ENCODE assay signal across 8 mouse cellular contexts in the genomic region with DNA sequence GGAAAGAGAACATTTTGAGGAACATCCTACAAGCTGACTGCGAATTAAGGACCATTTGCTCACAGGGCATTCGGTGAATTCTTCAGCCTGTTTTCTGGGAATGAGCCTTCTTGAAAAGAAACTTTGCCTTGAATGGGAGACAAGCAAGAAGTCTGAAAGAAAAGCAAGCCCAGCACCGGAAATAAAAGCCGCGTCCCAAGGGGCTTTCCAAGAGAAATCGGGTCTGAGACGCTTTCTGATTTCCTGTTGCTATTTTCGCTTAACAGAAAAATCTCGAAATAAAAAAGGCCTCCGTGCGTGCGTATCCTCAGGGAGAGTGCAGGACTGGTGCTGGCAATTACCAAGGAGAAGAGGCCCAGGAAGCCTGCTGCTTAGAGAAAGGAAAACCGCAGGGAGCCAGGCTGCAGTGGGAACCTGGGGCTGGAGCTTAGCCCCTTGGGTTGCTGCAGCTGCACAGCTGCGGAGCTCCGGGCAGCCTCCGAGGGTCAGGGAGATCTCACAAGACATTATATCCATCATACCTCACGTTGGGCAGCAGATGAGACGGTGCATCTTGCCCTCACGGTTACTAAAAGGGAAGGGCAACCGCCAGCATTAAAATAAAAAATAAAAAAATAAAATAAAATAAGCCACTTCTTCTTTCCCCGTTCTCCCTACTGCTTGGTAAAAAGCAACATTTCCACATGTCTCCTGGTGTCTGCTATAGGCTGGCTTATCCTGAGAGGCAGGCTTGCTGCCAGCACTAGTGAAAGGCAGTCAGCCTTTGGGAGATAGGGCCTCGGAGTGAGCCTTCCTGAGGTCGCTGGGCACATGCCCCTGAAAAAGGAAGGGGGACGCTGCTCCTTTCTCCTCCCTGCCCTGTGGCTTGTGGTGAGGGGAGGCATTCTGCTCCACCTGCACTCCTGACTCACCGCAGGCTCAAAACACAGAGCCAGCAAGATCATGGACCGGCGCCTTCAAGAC. TPM values are rescaled to one million over a fixed set of nuclear protein-coding genes. Genes with fewer than 3 reads are reported as not detected.
DNase-seq lines count a peak whose midpoint lies in the region; ATAC-seq and TF ChIP-seq lines count a peak whose summit lies in the region.

No protein-coding gene starts in this region.

- WGBS in forebrain, embryonic 10.5 days: 20% methylated on average over 27 of the region's 27 CpGs
- WGBS in forebrain, postnatal 0 days: 25% methylated on average over 27 of the region's 27 CpGs
- 22% methylated on average over 27 of the region's 27 CpGs for WGBS in embryonic facial prominence, embryonic 11.5 days
- 20% methylated on average over 27 of the region's 27 CpGs for WGBS in hindbrain, embryonic 12.5 days
- WGBS in midbrain, embryonic 11.5 days: 22% methylated on average over 27 of the region's 27 CpGs

- TF ChIP-seq CTCF in forebrain, postnatal 0 days (IDR thresholded peaks at IDR 0.05; ENCODE audit: low read depth): no peak

- H3K9ac ChIP-seq in forebrain, postnatal 0 days: no peak overlapping the region
- no peak overlapping the region; the same call in 1 of the 2 replicates for H3K9ac ChIP-seq in embryonic facial prominence, embryonic 11.5 days (replicated peaks; ENCODE audit: low read length)
- 0 out of 2 replicates have a peak overlapping the region, but pooled peaks have one; percentile 20 for H3K9ac ChIP-seq in hindbrain, embryonic 12.5 days
- H3K9ac ChIP-seq in midbrain, embryonic 11.5 days (ENCODE audit: low read length): peak overlapping the region; percentile 13; the same call in 1 of the 2 replicates

- peaks cover 6% of the 10 kb centered on the region for H3K9me3 ChIP-seq in forebrain, embryonic 10.5 days
- no peaks in the 10 kb centered on the region for H3K9me3 ChIP-seq in forebrain, postnatal 0 days (ENCODE audit: low read length)
- H3K9me3 ChIP-seq in embryonic facial prominence, embryonic 11.5 days (replicated peaks; ENCODE audit: control insufficient read depth, low read length): no peaks in the 10 kb centered on the region
- H3K9me3 ChIP-seq in hindbrain, embryonic 12.5 days (replicated peaks): peaks cover 4% of the 10 kb centered on the region; the same call in 1 of the 2 replicates
- no peaks in the 10 kb centered on the region for H3K9me3 ChIP-seq in midbrain, embryonic 11.5 days (ENCODE audit: control insufficient read depth, low read length)

- peak overlapping the region; percentile 36 for H3K4me3 ChIP-seq in forebrain, embryonic 10.5 days
- H3K4me3 ChIP-seq in forebrain, postnatal 0 days (ENCODE audit: low read depth, low read length): no peak overlapping the region
- H3K4me3 ChIP-seq in embryonic facial prominence, embryonic 11.5 days (ENCODE audit: low read depth, low read length): no peak overlapping the region
- no peak overlapping the region for H3K4me3 ChIP-seq in hindbrain, embryonic 12.5 days
- H3K4me3 ChIP-seq in midbrain, embryonic 11.5 days (ENCODE audit: low read depth, low read length): no peak overlapping the region

- DNase-seq in forebrain, embryonic 10.5 days (ENCODE audit: extremely low spot score, low spot score): no peak
- DNase-seq in forebrain, postnatal 0 days: no peak
- peak; percentile 24 for DNase-seq in embryonic facial prominence, embryonic 11.5 days (ENCODE audit: low spot score)
- DNase-seq in midbrain, embryonic 11.5 days (ENCODE audit: low spot score, missing footprints): peak; percentile 90
- DNase-seq in thymus, postnatal 25 days: no peak
- DNase-seq in testis, postnatal 14 days (ENCODE audit: low spot score): no peak
- no peak for DNase-seq in testis, postnatal 10 days (ENCODE audit: low spot score)

- H3K27me3 ChIP-seq in forebrain, embryonic 10.5 days (ENCODE audit: poor library complexity, severe bottlenecking): peaks cover 61% of the 10 kb centered on the region
- H3K27me3 ChIP-seq in forebrain, postnatal 0 days (ENCODE audit: insufficient read depth, low read length): no peaks in the 10 kb centered on the region
- H3K27me3 ChIP-seq in embryonic facial prominence, embryonic 11.5 days (ENCODE audit: control insufficient read depth, insufficient read depth, low read length): peaks cover 16% of the 10 kb centered on the region
- H3K27me3 ChIP-seq in hindbrain, embryonic 12.5 days: peaks cover 14% of the 10 kb centered on the region
- peaks cover 14% of the 10 kb centered on the region; the same call in 1 of the 2 replicates for H3K27me3 ChIP-seq in midbrain, embryonic 11.5 days (ENCODE audit: control insufficient read depth, insufficient read depth, low read length)

- no peak overlapping the region for H3K4me2 ChIP-seq in forebrain, postnatal 0 days (ENCODE audit: low read depth)
- peak overlapping the region; percentile 25; the same call in 1 of the 2 replicates for H3K4me2 ChIP-seq in embryonic facial prominence, embryonic 11.5 days (ENCODE audit: low read depth, low read length)
- peak overlapping the region; percentile 38 for H3K4me2 ChIP-seq in hindbrain, embryonic 12.5 days (replicated peaks)
- peak overlapping the region; percentile 27 for H3K4me2 ChIP-seq in midbrain, embryonic 11.5 days

- no peak for ATAC-seq in forebrain, postnatal 0 days
- no peak for ATAC-seq in embryonic facial prominence, embryonic 11.5 days (replicated peaks; ENCODE audit: insufficient number of reproducible peaks, low FRiP score, low TSS enrichment, low read depth)
- ATAC-seq in hindbrain, embryonic 12.5 days (ENCODE audit: low FRiP score): no peak
- ATAC-seq in midbrain, embryonic 11.5 days (ENCODE audit: low FRiP score): no peak

- peaks cover 29% of the 10 kb centered on the region for H3K4me1 ChIP-seq in forebrain, embryonic 10.5 days
- no peaks in the 10 kb centered on the region for H3K4me1 ChIP-seq in forebrain, postnatal 0 days (ENCODE audit: insufficient read depth)
- no peaks in the 10 kb centered on the region for H3K4me1 ChIP-seq in embryonic facial prominence, embryonic 11.5 days (ENCODE audit: control insufficient read depth, insufficient read depth, low read length)
- peaks cover 8% of the 10 kb centered on the region for H3K4me1 ChIP-seq in hindbrain, embryonic 12.5 days
- H3K4me1 ChIP-seq in midbrain, embryonic 11.5 days (ENCODE audit: control insufficient read depth, insufficient read depth, low read length): peaks cover 4% of the 10 kb centered on the region; the same call in 1 of the 2 replicates

- no peaks in the 10 kb centered on the region for H3K36me3 ChIP-seq in forebrain, embryonic 10.5 days (replicated peaks)
- H3K36me3 ChIP-seq in forebrain, postnatal 0 days (ENCODE audit: insufficient read depth): no peaks in the 10 kb centered on the region
- H3K36me3 ChIP-seq in embryonic facial prominence, embryonic 11.5 days (replicated peaks; ENCODE audit: control insufficient read depth, insufficient read depth, low read depth, low read length): no peaks in the 10 kb centered on the region
- H3K36me3 ChIP-seq in hindbrain, embryonic 12.5 days: no peaks in the 10 kb centered on the region
- no peaks in the 10 kb centered on the region for H3K36me3 ChIP-seq in midbrain, embryonic 11.5 days (ENCODE audit: control insufficient read depth, insufficient read depth, low read length)

- no peak overlapping the region for H3K27ac ChIP-seq in forebrain, embryonic 10.5 days
- no peak overlapping the region for H3K27ac ChIP-seq in forebrain, postnatal 0 days (ENCODE audit: low read depth, low read length)
- H3K27ac ChIP-seq in embryonic facial prominence, embryonic 11.5 days (replicated peaks; ENCODE audit: low read depth, low read length): no peak overlapping the region
- H3K27ac ChIP-seq in hindbrain, embryonic 12.5 days: 0 out of 2 replicates have a peak overlapping the region, but pooled peaks have one; percentile 30
- no peak overlapping the region for H3K27ac ChIP-seq in midbrain, embryonic 11.5 days (ENCODE audit: low read depth, low read length)

RNA-seq across cellular contexts. Expression of a gene that starts 35.5 kb away (rescaled TPM):
- polyA plus RNA-seq in forebrain, embryonic 10.5 days (2016; fragmentation: Nextera tagmentation; extraction: Ambion mirVana): 1.5 and 1.6 TPM in 2 replicates
- total RNA-seq in forebrain, postnatal 0 days (2014; rRNA removed): 34.7 and 36.0 TPM in 2 replicates
- polyA plus RNA-seq in forebrain, postnatal 0 days (2015; fragmentation: Nextera tagmentation; extraction: Ambion mirVana): 5.6 and 7.5 TPM in 2 replicates
- polyA plus RNA-seq in embryonic facial prominence, embryonic 11.5 days (2014; fragmentation: Nextera tagmentation; extraction: Ambion mirVana): 2.7 TPM in 2 replicates
- polyA plus RNA-seq in hindbrain, embryonic 12.5 days (2016; fragmentation: Nextera tagmentation; extraction: Ambion mirVana): 6.7 and 7.9 TPM in 2 replicates
- polyA plus RNA-seq in midbrain, embryonic 11.5 days (2014; fragmentation: Nextera tagmentation; extraction: Ambion mirVana): 2.8 and 3.4 TPM in 2 replicates

RNA-seq across cellular contexts. Expression of a gene that starts 49.3 kb away (rescaled TPM):
- polyA plus RNA-seq in forebrain, embryonic 10.5 days (2016; fragmentation: Nextera tagmentation; extraction: Ambion mirVana): 34.9 and 37.6 TPM in 2 replicates
- total RNA-seq in forebrain, postnatal 0 days (2014; rRNA removed): 44.7 and 67.8 TPM in 2 replicates
- 31.4 and 40.4 TPM in 2 replicates for polyA plus RNA-seq in forebrain, postnatal 0 days (2015; fragmentation: Nextera tagmentation; extraction: Ambion mirVana)
- 45.3 and 46.6 TPM in 2 replicates for polyA plus RNA-seq in embryonic facial prominence, embryonic 11.5 days (2014; fragmentation: Nextera tagmentation; extraction: Ambion mirVana)
- polyA plus RNA-seq in hindbrain, embryonic 12.5 days (2016; fragmentation: Nextera tagmentation; extraction: Ambion mirVana): 50.8 and 54.1 TPM in 2 replicates
- 35.9 and 37.3 TPM in 2 replicates for polyA plus RNA-seq in midbrain, embryonic 11.5 days (2014; fragmentation: Nextera tagmentation; extraction: Ambion mirVana)

Comparison
In these comparisons a context has a peak if more than half of its experiments do, and no peak if none do; other contexts are left out.
1. DNase-seq: peak in embryonic facial prominence, embryonic 11.5 days (single experiment) and midbrain, embryonic 11.5 days (single experiment); none in forebrain, embryonic 10.5 days (single experiment), forebrain, postnatal 0 days (single experiment), thymus, postnatal 25 days (single experiment), testis, postnatal 14 days (single experiment) and testis, postnatal 10 days (single experiment).
2. H3K9ac ChIP-seq: peak in hindbrain, embryonic 12.5 days (single experiment) and midbrain, embryonic 11.5 days (single experiment); none in forebrain, postnatal 0 days (single experiment) and embryonic facial prominence, embryonic 11.5 days (single experiment).